Mouse (Mus musculus) liver, embryonic 14.5 days (tissue): ENCODE results near the gene Apol10a.
"Not testable (repeated sequence)": the region's sequence is repeated elsewhere in the genome, so short reads cannot be mapped to it uniquely, and the experiment has no call there.

ENCODE experiments used
- CTCF ChIP-seq: IDR thresholded peaks from 2 replicates; pipeline ENCODE4 v1.5.1; 2016; ENCODE audit warnings: antibody characterized with exemption, low read depth, control low read depth
- EP300 ChIP-seq: IDR thresholded peaks from 2 replicates; pipeline ENCODE4 v1.6.1; 2016; ENCODE audit warnings: antibody characterized with exemption, low read depth

- not testable (repeated sequence) for TF ChIP-seq EP300, CTCF
These were observed 43.7 kb downstream of the Apol10a start for GRCm38 (mm10) chr15:77520596-77520995.
